Mouse (Mus musculus): Measurements from ENCODE around the gene Ip6k1.

The Ip6k1 gene

GRCm38 (mm10) chr9:108001922-108002770 lies at the start of gene Ip6k1:
Gene Ip6k1 (plus strand): TSS chr9:108002501.
- DNase-seq = peak; percentile 100

DNA sequence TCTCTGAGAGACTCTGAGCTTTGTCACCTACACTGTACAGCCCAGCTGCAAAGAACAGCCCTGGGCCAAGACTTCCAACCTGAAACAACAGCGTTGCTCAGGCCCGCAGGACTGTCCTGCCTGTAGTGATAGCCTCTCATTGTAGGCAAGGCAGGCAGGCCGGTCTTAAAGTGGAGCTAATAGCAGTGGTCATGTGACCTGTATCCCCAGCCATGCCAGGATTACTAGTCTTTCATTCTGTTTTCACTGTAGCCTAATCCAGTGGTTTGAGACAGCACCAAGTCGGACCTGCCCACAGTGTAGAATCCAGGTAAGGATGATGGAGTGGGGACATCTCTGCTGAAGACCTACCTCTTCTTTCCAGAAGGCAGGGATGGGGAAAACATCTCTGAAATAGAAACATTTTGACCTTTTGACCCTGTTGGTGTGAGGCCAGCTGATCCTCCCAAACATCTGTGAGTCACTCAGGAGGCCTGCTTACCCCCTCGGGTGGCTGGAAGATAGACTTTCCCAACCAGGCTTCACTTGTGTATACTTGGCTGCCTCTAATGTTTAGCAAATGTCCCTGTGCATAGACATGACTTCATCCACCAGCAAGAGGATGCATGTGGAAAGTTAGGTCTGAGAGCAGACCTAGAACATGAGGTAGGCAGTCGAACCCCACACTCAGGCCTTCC lies 46.5 kb upstream of the Ip6k1 start:
- DNase-seq = no peak

GRCm38 (mm10) chr9:107957141-107957540 lies 45.2 kb upstream of the Ip6k1 start:
- no peak for DNase-seq

GRCm38 (mm10) chr9:107959896-107960295 lies 42.4 kb upstream of the Ip6k1 start:
- no peak for DNase-seq

DNA sequence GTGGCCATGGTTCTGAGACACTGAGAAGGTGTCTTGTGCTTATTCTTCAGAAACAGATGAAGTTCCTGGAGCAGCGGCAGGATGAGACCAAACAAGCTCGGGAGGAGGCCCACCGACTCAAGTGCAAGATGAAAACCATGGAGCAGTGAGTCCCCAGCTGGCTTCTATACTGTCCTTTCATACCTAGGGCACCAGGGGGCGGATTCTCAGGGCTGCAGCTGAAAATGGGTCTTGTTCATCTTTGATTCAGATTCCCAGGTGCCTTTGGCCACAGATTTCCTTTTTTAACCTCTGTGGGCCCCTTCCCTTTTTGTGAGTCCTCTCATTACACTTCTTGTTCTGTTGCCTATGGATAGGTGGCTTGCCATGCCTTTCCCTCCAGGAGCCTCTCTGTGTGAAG lies 41.4 kb upstream of the Ip6k1 start:
- peak; percentile 19 for DNase-seq

GRCm38 (mm10) chr9:107961351-107961762 lies 40.9 kb upstream of the Ip6k1 start:
- DNase-seq = no peak

DNA sequence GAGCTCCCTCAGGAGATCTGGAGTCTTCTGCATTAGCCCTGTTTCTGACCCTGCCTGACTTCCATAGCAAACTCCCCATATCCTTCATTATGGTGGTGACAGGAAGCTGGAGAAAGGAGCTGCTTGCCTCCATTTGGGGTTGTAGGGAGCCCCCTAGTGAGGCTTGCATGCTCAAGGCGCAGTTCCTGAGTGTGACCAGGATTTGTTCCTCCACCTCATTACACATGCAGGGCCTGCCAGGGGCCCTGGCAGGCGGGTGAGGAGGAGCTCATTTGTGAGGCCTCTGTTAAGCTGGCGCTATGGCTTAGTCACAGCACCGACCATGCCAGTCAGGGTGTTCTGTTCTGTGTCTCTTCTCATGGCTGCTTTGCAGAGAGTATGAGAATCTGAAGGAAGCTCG lies 40.4 kb upstream of the Ip6k1 start:
- DNase-seq = peak; percentile 24

DNA sequence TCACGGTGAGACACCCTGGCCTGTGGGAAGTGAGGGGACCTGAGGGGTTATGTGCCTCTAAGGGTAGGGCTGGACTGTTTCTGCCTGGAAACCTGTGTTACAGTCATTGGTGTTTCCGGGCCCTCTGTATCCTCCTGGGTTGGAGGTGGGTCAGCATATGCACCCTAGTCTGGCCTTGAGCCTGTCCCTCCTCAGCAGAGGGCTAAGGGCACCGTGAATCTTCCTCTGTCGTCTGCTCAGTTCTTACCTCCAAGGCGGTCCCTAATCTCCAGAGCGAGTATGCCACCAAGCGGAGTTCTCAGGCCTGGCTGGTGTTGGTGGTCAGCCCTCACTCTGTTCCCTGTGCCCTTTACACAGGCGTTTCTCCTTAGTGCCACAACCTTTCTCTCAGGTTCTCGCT lies 39.4 kb upstream of the Ip6k1 start:
- no peak for DNase-seq

DNA sequence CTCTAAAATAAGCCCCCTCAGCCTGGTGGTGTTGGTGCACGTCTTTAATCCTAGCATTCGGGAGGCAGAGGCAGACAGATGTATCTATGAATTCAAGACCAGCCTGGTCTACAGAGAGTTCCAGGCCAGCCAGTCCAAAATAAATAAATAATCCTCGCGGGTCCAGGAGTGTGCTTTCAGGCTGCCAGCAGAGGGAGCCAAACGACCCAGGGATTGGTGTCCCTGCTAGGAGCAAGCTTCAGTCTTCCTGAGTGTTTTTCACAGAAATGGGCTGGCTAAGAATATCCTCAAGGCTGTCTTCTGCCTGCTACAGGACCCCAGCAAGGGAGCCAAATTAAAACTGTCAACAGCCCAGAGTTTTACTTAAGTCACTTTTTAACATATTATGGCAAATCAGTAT lies 38.6 kb upstream of the Ip6k1 start:
- peak; percentile 72 for DNase-seq

- DNase-seq = no peak
Measured at GRCm38 (mm10) chr9:107964681-107965080, 37.6 kb upstream of the Ip6k1 start.

- DNase-seq = no peak
Measured at GRCm38 (mm10) chr9:107966676-107967075, 35.6 kb upstream of the Ip6k1 start.

GRCm38 (mm10) chr9:107967437-107967836 lies 34.9 kb upstream of the Ip6k1 start:
- DNase-seq = no peak

DNA sequence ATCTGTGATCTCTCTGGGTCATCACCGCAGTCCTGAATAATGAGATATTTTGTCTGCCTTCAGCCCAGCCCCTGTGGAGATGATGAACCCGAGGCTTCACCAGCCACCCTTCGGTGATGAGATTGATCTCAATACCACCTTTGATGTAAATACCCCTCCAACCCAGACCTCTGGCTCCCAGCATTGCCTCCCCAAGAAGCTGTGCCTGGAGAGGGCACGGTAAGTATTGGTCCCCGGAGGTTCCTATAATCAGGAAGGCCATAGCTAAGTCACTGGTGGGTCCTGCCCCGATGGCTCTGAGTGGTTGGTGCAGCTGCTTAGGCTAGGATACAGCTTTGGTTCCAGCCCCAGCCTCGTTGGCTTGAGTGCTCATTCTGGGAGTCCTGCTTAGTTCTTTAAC lies 33.8 kb upstream of the Ip6k1 start:
- DNase-seq = no peak

GRCm38 (mm10) chr9:107970311-107970710 lies 32.0 kb upstream of the Ip6k1 start:
- no peak for DNase-seq

- no peak for DNase-seq
Measured at GRCm38 (mm10) chr9:107971690-107972541, 30.4 kb upstream of the Ip6k1 start.

GRCm38 (mm10) chr9:107974491-107975171 lies 27.7 kb upstream of the Ip6k1 start:
- no peak for DNase-seq

DNA sequence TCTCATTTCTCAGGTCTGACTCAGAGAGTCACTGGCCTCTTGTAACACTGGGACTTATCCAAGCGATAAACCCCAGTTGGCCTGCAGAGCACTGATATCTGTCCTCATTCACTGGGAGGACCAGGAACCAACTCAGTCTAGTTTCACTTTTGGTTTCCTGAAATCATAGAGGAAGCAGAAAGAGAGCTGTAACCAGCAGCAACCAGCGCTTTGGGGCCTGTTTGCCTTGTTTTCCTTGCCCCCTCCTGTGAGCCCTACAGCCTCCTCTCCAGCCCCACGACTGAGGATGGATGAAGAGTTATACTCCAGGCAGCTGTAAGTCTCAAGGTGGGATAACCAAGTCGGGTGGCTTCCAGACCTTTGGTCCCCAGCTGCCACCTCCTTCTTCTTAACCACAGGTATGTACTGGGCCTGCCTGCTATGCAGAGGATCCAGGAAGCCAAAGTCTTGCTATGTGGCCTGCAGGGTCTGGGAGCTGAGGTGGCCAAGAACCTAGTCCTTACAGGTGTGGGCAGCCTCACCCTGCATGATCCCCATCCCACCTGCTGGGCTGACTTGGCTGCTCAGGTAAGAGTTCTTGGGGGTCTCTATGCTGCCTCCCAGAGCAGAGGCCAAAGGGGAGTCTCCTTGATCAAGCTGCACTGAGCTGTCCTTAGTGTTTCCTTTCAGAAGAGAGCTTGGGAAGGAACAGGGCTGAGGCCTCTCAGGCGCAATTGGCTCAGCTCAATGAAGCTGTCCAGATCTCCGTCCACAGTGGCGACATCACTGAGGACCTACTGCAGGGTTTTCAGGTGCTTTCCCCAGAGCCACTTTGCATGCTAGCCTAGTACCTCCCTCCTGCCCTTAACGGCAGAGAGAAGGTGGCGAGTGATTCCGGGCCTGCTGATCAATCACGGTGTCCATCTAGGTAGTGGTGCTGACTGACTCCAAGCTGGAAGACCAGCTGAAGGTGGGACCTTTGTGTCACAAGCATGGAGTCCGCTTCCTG lies 26.6 kb upstream of the Ip6k1 start, which contains the start of gene Uba7:
Gene Uba7, plus strand, starts transcription at position 107 of the 988 bp plus-strand sequence.
- peak; percentile 61 for DNase-seq

GRCm38 (mm10) chr9:107978815-107979214 lies 23.5 kb upstream of the Ip6k1 start:
- DNase-seq = no peak

GRCm38 (mm10) chr9:107981684-107982605 lies 20.4 kb upstream of the Ip6k1 start:
- peak; percentile 28 for DNase-seq

DNA sequence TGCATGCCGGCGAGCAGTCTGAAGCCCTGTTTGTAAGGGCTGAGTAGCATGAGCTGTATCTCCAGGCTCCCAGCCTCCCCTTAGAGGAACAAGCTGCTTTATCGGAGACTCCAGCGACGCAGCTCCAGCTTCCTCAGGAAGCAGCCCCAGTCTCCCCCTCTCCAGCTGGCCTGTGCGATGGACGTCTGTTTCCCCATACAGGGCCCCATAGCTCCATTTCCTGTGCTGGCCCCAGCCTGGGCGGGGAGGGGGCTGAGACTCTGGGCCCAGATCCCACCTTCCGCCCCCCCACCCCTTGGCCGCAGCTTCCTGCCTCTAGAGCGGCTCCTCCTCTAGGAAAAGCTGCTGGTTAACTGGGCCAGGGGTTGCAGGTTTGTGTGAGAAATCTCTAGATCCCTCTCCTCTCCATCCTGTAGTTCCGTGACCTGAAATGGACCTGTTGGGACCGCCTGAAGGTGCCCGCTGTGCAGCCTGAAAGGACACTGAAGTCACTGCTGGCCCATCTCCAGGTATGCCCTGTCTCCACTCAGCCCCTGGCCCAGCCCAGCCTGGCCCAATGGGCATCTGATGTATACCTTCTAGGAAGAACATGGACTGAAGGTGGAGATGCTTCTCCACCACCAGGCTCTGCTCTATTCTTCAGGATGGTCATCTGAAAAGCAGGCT lies 19.5 kb upstream of the Ip6k1 start, which contains the start of gene Gm20661:
Gene Gm20661, plus strand, starts transcription at position 378 of the 666 bp plus-strand sequence.
- DNase-seq = peak; percentile 76
